Mouse (Mus musculus) heart, embryonic 12.5 days (tissue): ENCODE data around the gene Siah2. TPM values are rescaled to one million over a fixed set of nuclear protein-coding genes. Genes with fewer than 3 reads are reported as not detected.

Experiments used
- ATAC-seq: fragments of 200-750 bp; cut with Nextera tagmentation; 2 replicates; pipeline ENCODE4 v1.8.0; 2017; ENCODE audit warnings: moderate TSS enrichment, moderate library complexity; ENCODE audit not compliant: insufficient number of reproducible peaks, low FRiP score
- H3K27ac ChIP-seq: fragments of 300-500 bp; sonication (generic); 2 replicates; pipeline ENCODE4 v1.5.1; 2016; ENCODE audit warnings: mild to moderate bottlenecking, moderate library complexity; ENCODE audit not compliant: poor library complexity, severe bottlenecking
- H3K27me3 ChIP-seq: fragments of 300-500 bp; sonication (generic); replicated peaks from 2 replicates; pipeline ENCODE4 v1.6.1; 2016; ENCODE audit warnings: mild to moderate bottlenecking, moderate library complexity
- H3K36me3 ChIP-seq: fragments of 300-500 bp; sonication (generic); 2 replicates; pipeline ENCODE4 v1.6.1; 2016; ENCODE audit warnings: mild to moderate bottlenecking, moderate library complexity
- H3K4me1 ChIP-seq: fragments of 300-500 bp; sonication (generic); replicated peaks from 2 replicates; pipeline ENCODE4 v1.6.1; 2016; ENCODE audit warnings: mild to moderate bottlenecking
- H3K4me2 ChIP-seq: fragments of 300-500 bp; sonication (generic); 2 replicates; pipeline ENCODE4 v1.6.1; 2016; ENCODE audit warnings: mild to moderate bottlenecking, moderate library complexity
- H3K4me3 ChIP-seq: fragments of 300-500 bp; sonication (generic); 2 replicates; pipeline ENCODE4 v1.5.1; 2016; ENCODE audit warnings: mild to moderate bottlenecking
- H3K9ac ChIP-seq: fragments of 300-500 bp; sonication (generic); 2 replicates; pipeline ENCODE4 v1.6.1; 2016; ENCODE audit warnings: mild to moderate bottlenecking, moderate library complexity
- H3K9me3 ChIP-seq: fragments of 300-500 bp; sonication (generic); replicated peaks from 2 replicates; pipeline ENCODE4 v1.6.1; 2016; ENCODE audit warnings: mild to moderate bottlenecking, moderate library complexity
- WGBS: fragments of 180-500 bp; shearing (Covaris S2); methylation state at CpG from one replicate; pipeline ENCODE4 v1.1.7; 2016; 5-methylcytosine and 5-hydroxymethylcytosine counted together
- polyA plus RNA-seq: library from polyadenylated mRNA; unstranded; fragments of >200 nt; fragmentation: Nextera tagmentation; extraction: Ambion mirVana; gene quantifications from 2 replicates; pipeline ENCODE4 v1.2.1, GENCODE M21; 2016

The Siah2 gene
- polyA plus RNA-seq, 1 experiment from 2014 or later: 6.7 TPM

GRCm38 (mm10) chr3:58663970-58664369, 28.2 kb downstream of the Siah2 start:
- Histone ChIP-seq H3K9ac (no peak overlapping the region), H3K4me2 (no peak overlapping the region), H3K27me3 (no peaks in the 10 kb centered on the region), H3K4me1 (no peaks in the 10 kb centered on the region; the same call in 1 of the 2 replicates), H3K36me3 (no peaks in the 10 kb centered on the region), H3K27ac (no peak overlapping the region), H3K9me3 (peaks cover 8% of the 10 kb centered on the region; the same call in 1 of the 2 replicates), H3K4me3 (no peak overlapping the region)
- 87% methylated on average over 7 of the region's 7 CpGs for WGBS
- no peak for ATAC-seq

- peaks cover 2% of the 10 kb centered on the region for H3K4me1 ChIP-seq
- H3K9me3 ChIP-seq: 0 out of 2 replicates have a peak, but pooled peaks cover 2% of the 10 kb centered on the region
- no peaks in the 10 kb centered on the region for H3K36me3 ChIP-seq
- ATAC-seq: no peak
- H3K4me3 ChIP-seq: no peak overlapping the region
- no peak overlapping the region for H3K9ac ChIP-seq
- 90% methylated on average over 4 of the region's 4 CpGs for WGBS
- no peaks in the 10 kb centered on the region for H3K27me3 ChIP-seq
- no peak overlapping the region for H3K27ac ChIP-seq
- no peak overlapping the region for H3K4me2 ChIP-seq
Observed at GRCm38 (mm10) chr3:58660636-58661035, 31.6 kb downstream of the Siah2 start.

- Histone ChIP-seq H3K9me3 (no peaks in the 10 kb centered on the region), H3K4me2 (no peak overlapping the region), H3K27ac (no peak overlapping the region), H3K27me3 (no peaks in the 10 kb centered on the region), H3K36me3 (no peaks in the 10 kb centered on the region), H3K4me1 (peaks cover 4% of the 10 kb centered on the region), H3K4me3 (no peak overlapping the region), H3K9ac (no peak overlapping the region)
- ATAC-seq: no peak
- 41% methylated on average over 2 of the region's 2 CpGs for WGBS
Observed at GRCm38 (mm10) chr3:58657356-58657755, 34.8 kb downstream of the Siah2 start.

GRCm38 (mm10) chr3:58655362-58656130, 36.7 kb downstream of the Siah2 start:
- H3K9me3 ChIP-seq: no peaks in the 10 kb centered on the region
- no peaks in the 10 kb centered on the region for H3K36me3 ChIP-seq
- 0 out of 2 replicates have a peak, but pooled peaks have one; percentile 33 for ATAC-seq
- H3K4me1 ChIP-seq: peaks cover 4% of the 10 kb centered on the region
- WGBS: 49% methylated on average over 17 of the region's 17 CpGs
- no peaks in the 10 kb centered on the region for H3K27me3 ChIP-seq
- H3K4me2 ChIP-seq: peak overlapping the region; percentile 35; the same call in 1 of the 2 replicates
- H3K27ac ChIP-seq: no peak overlapping the region
- H3K4me3 ChIP-seq: 0 out of 2 replicates have a peak overlapping the region, but pooled peaks have one; percentile 2
- H3K9ac ChIP-seq: no peak overlapping the region

- no peaks in the 10 kb centered on the region for H3K9me3 ChIP-seq
- WGBS: 58% methylated on average over 5 of the region's 5 CpGs
- no peaks in the 10 kb centered on the region for H3K36me3 ChIP-seq
- H3K9ac ChIP-seq: no peak overlapping the region
- ATAC-seq: no peak
- no peak overlapping the region for H3K4me2 ChIP-seq
- peaks cover 4% of the 10 kb centered on the region for H3K4me1 ChIP-seq
- no peaks in the 10 kb centered on the region for H3K27me3 ChIP-seq
- H3K27ac ChIP-seq: no peak overlapping the region
- no peak overlapping the region for H3K4me3 ChIP-seq
Observed at GRCm38 (mm10) chr3:58653907-58654306, 38.3 kb downstream of the Siah2 start.

- WGBS: 27% methylated on average over 4 of the region's 4 CpGs
- no peak overlapping the region for H3K4me3 ChIP-seq
- no peak overlapping the region for H3K4me2 ChIP-seq
- H3K36me3 ChIP-seq: no peaks in the 10 kb centered on the region
- ATAC-seq: no peak
- H3K27me3 ChIP-seq: no peaks in the 10 kb centered on the region
- H3K9me3 ChIP-seq: no peaks in the 10 kb centered on the region
- H3K9ac ChIP-seq: no peak overlapping the region
- H3K27ac ChIP-seq: no peak overlapping the region
- no peaks in the 10 kb centered on the region for H3K4me1 ChIP-seq
Observed at GRCm38 (mm10) chr3:58650328-58650727, 41.9 kb downstream of the Siah2 start.

GRCm38 (mm10) chr3:58647179-58647578, 45.0 kb downstream of the Siah2 start:
- no peak for ATAC-seq
- Histone ChIP-seq H3K4me1 (no peaks in the 10 kb centered on the region), H3K4me3 (no peak overlapping the region), H3K9me3 (no peaks in the 10 kb centered on the region), H3K27me3 (no peaks in the 10 kb centered on the region), H3K4me2 (no peak overlapping the region), H3K9ac (no peak overlapping the region), H3K36me3 (no peaks in the 10 kb centered on the region), H3K27ac (no peak overlapping the region)
- 81% methylated on average over 2 of the region's 2 CpGs for WGBS

- no peaks in the 10 kb centered on the region for H3K36me3 ChIP-seq
- no peak for ATAC-seq
- no peaks in the 10 kb centered on the region for H3K9me3 ChIP-seq
- no peak overlapping the region for H3K4me3 ChIP-seq
- H3K27ac ChIP-seq: no peak overlapping the region
- 66% methylated on average over 4 of the region's 4 CpGs for WGBS
- H3K4me1 ChIP-seq: no peaks in the 10 kb centered on the region
- no peak overlapping the region for H3K9ac ChIP-seq
- H3K4me2 ChIP-seq: no peak overlapping the region
- H3K27me3 ChIP-seq: no peaks in the 10 kb centered on the region
Observed at GRCm38 (mm10) chr3:58646180-58646579, 46.0 kb downstream of the Siah2 start.

GRCm38 (mm10) chr3:58636406-58637295, 55.5 kb downstream of the Siah2 start, which contains the start of gene Erich6:
Gene Erich6, minus strand, starts transcription at chr3:58637207.
- H3K4me3 ChIP-seq: peak within 1 kb of the TSS; percentile 62
- peaks cover 7% of the 10 kb centered on the region for H3K4me1 ChIP-seq
- peak within 1 kb of the TSS; percentile 72 for H3K9ac ChIP-seq
- H3K27me3 ChIP-seq: no peaks in the 10 kb centered on the region
- ATAC-seq: peak; percentile 79
- 0 out of 2 replicates have a peak, but pooled peaks cover 4% of the 10 kb centered on the region for H3K9me3 ChIP-seq
- H3K27ac ChIP-seq: 0 out of 2 replicates have a peak within 1 kb of the TSS, but pooled peaks have one; percentile 7
- H3K4me2 ChIP-seq: peak within 1 kb of the TSS; percentile 93
- H3K36me3 ChIP-seq: no peaks in the 10 kb centered on the region
- WGBS: under 1% methylated on average over 34 of the region's 34 CpGs

GRCm38 (mm10) chr3:58631693-58632092, 60.5 kb downstream of the Siah2 start:
- peaks cover 7% of the 10 kb centered on the region for H3K4me1 ChIP-seq
- ATAC-seq: no peak

GRCm38 (mm10) chr3:58624981-58625380, 67.2 kb downstream of the Siah2 start:
- H3K9me3 ChIP-seq: no peaks in the 10 kb centered on the region
- H3K36me3 ChIP-seq: no peaks in the 10 kb centered on the region
- no peak overlapping the region for H3K4me3 ChIP-seq
- no peak overlapping the region for H3K9ac ChIP-seq
- ATAC-seq: no peak
- H3K27ac ChIP-seq: no peak overlapping the region
- H3K4me1 ChIP-seq: no peaks in the 10 kb centered on the region
- H3K27me3 ChIP-seq: no peaks in the 10 kb centered on the region
- no peak overlapping the region for H3K4me2 ChIP-seq
- WGBS: 60% methylated on average over 4 of the region's 4 CpGs

More at GRCm38 (mm10) chr3:58631693-58632092, 60.5 kb downstream of the Siah2 start:
- no peak overlapping the region for H3K4me2 ChIP-seq
- no peaks in the 10 kb centered on the region for H3K27me3 ChIP-seq
- no peaks in the 10 kb centered on the region for H3K9me3 ChIP-seq
- no peak overlapping the region for H3K4me3 ChIP-seq
- no peaks in the 10 kb centered on the region for H3K36me3 ChIP-seq
- no peak overlapping the region for H3K27ac ChIP-seq
- H3K9ac ChIP-seq: no peak overlapping the region
- WGBS: 69% methylated on average over 2 of the region's 2 CpGs
